Mouse (Mus musculus) lung, postnatal 0 days (tissue): Measurements from ENCODE around the gene Hoxa13. TPM values are rescaled to one million over a fixed set of nuclear protein-coding genes. Genes with fewer than 3 reads are reported as not detected.

Source experiments
- ATAC-seq: fragments of 200-750 bp; cut with Nextera tagmentation; 2 replicates; pipeline ENCODE4 v1.8.0; 2017; ENCODE audit warnings: moderate library complexity
- DNase-seq: peaks from one replicate; pipeline ENCODE4 v3.0.0-alpha.2; 2016; ENCODE audit warnings: low spot score
- H3K27ac ChIP-seq: fragments of 300-500 bp; sonication (generic); 2 replicates; pipeline ENCODE4 v1.5.1; 2014; ENCODE audit warnings: antibody characterized with exemption, mild to moderate bottlenecking, low read length, mixed read lengths
- H3K27me3 ChIP-seq: fragments of 300-500 bp; sonication (generic); replicated peaks from 2 replicates; pipeline ENCODE4 v1.6.1; 2014; ENCODE audit warnings: low read length, mixed read lengths; ENCODE audit not compliant: insufficient read depth
- H3K36me3 ChIP-seq: fragments of 300-500 bp; sonication (generic); 2 replicates; pipeline ENCODE4 v1.6.1; 2014; ENCODE audit warnings: low read length, mixed read lengths; ENCODE audit not compliant: insufficient read depth
- H3K4me1 ChIP-seq: fragments of 300-500 bp; sonication (generic); 2 replicates; pipeline ENCODE4 v1.6.1; 2014; ENCODE audit warnings: antibody characterized with exemption, low read depth, low read length, mixed read lengths; ENCODE audit not compliant: insufficient read depth
- H3K4me2 ChIP-seq: fragments of 300-500 bp; sonication (generic); replicated peaks from 2 replicates; pipeline ENCODE4 v1.6.1; 2014; ENCODE audit warnings: low read depth, mild to moderate bottlenecking, low read length, moderate library complexity, mixed read lengths
- H3K4me3 ChIP-seq: fragments of 300-500 bp; sonication (generic); 2 replicates; pipeline ENCODE4 v1.5.1; 2014; ENCODE audit warnings: low read depth, low read length
- H3K9ac ChIP-seq: fragments of 300-500 bp; sonication (generic); replicated peaks from 2 replicates; pipeline ENCODE4 v1.6.1; 2014; ENCODE audit warnings: low read depth, mild to moderate bottlenecking
- H3K9me3 ChIP-seq: fragments of 300-500 bp; sonication (generic); 2 replicates; pipeline ENCODE4 v1.6.1; 2016; ENCODE audit warnings: low read length, mixed read lengths
- CTCF ChIP-seq: IDR thresholded peaks from 2 replicates; pipeline ENCODE4 v1.5.1; 2016; ENCODE audit warnings: antibody characterized with exemption, mild to moderate bottlenecking
- EP300 ChIP-seq: IDR thresholded peaks from 2 replicates; pipeline ENCODE4 v1.6.1; 2016; ENCODE audit warnings: antibody characterized with exemption, mild to moderate bottlenecking, control low read depth
- WGBS: fragments of 180-500 bp; shearing (Covaris S2); extraction: QIAGEN DNeasy Blood & Tissue Kit; methylation state at CpG from one replicate; pipeline ENCODE4 v1.1.7; 2014; 5-methylcytosine and 5-hydroxymethylcytosine counted together
- polyA plus RNA-seq: library from polyadenylated mRNA; unstranded; fragments of >200 nt; fragmentation: Nextera tagmentation; extraction: Ambion mirVana; gene quantifications from 2 replicates; pipeline ENCODE4 v1.2.1, GENCODE M21; 2015

The Hoxa13 gene
- polyA plus RNA-seq, 1 experiment from 2014 or later = not detected

GRCm38 (mm10) chr6:52281084-52281483, 20.4 kb upstream of the Hoxa13 start:
- ATAC-seq (no peak), DNase-seq (no peak)
- TF ChIP-seq CTCF (no peak), EP300 (no peak)
- H3K4me1 ChIP-seq = no peaks in the 10 kb centered on the region
- H3K27ac ChIP-seq = no peak overlapping the region
- peaks cover 21% of the 10 kb centered on the region for H3K27me3 ChIP-seq
- H3K36me3 ChIP-seq = no peaks in the 10 kb centered on the region
- no peak overlapping the region for H3K9ac ChIP-seq
- WGBS = 59% methylated on average over 12 of the region's 12 CpGs
- no peak overlapping the region for H3K4me3 ChIP-seq
- H3K9me3 ChIP-seq = no peaks in the 10 kb centered on the region
- H3K4me2 ChIP-seq = no peak overlapping the region

DNA sequence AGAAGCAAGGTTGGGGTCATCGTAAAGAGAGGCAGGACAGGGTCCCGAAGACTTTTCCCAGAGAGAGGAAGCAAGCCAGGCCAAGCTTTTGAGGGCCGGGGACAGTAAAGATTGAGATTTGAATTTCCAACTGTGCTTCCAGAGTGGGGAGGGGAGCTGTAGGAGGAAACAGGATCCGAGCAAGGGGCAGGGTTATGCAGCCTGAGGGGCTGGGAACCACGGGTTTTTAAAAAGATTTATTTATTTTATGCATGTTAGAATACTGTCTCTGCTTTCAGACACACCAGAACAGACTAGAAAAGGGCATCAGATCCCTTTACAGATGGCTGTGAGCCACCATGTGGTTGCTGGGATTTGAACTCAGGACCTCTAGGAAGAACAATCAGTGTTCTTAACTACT, 16.2 kb upstream of the Hoxa13 start:
- no peak for TF ChIP-seq CTCF
- no peak for TF ChIP-seq EP300
- Histone ChIP-seq H3K36me3 (no peaks in the 10 kb centered on the region), H3K27ac (no peak overlapping the region), H3K4me3 (no peak overlapping the region), H3K9me3 (no peaks in the 10 kb centered on the region), H3K4me2 (no peak overlapping the region), H3K27me3 (peaks cover 58% of the 10 kb centered on the region), H3K9ac (no peak overlapping the region), H3K4me1 (no peaks in the 10 kb centered on the region)
- DNase-seq (no peak), ATAC-seq (no peak)
- WGBS = 12% methylated on average over 5 of the region's 5 CpGs

DNA sequence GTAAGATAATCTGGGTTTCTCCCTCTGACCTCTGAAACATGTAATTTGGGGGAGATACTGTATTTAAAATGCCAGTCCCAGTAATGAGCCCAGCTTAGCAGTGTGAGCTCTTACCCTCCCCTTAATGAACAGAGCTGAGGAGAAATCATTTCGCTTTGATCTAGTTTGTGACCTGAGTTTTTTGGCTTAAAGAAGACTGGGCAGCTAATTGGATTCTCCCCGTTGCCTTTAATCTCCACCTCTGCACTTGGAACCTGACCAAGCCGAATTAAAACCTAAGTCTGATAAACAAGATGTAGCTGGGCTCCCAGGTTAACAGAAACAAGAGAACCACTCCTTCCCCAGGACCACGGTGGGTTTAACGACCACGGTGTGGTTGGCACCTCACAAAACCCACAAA, 15.7 kb upstream of the Hoxa13 start:
- WGBS = 9% methylated on average over 6 of the region's 6 CpGs
- TF ChIP-seq CTCF = no peak
- Histone ChIP-seq H3K4me1 (no peaks in the 10 kb centered on the region), H3K9me3 (no peaks in the 10 kb centered on the region), H3K27me3 (peaks cover 63% of the 10 kb centered on the region), H3K36me3 (no peaks in the 10 kb centered on the region), H3K27ac (no peak overlapping the region), H3K4me3 (no peak overlapping the region), H3K4me2 (no peak overlapping the region), H3K9ac (no peak overlapping the region)
- no peak for DNase-seq
- ATAC-seq = no peak

GRCm38 (mm10) chr6:52275563-52276280, 15.0 kb upstream of the Hoxa13 start:
- Histone ChIP-seq H3K4me3 (no peak overlapping the region), H3K27me3 (peaks cover 70% of the 10 kb centered on the region), H3K9ac (no peak overlapping the region), H3K27ac (no peak overlapping the region), H3K4me2 (no peak overlapping the region), H3K36me3 (no peaks in the 10 kb centered on the region), H3K4me1 (no peaks in the 10 kb centered on the region), H3K9me3 (no peaks in the 10 kb centered on the region)
- no peak for DNase-seq
- 17% methylated on average over 8 of the region's 8 CpGs for WGBS
- no peak for ATAC-seq
- no peak for TF ChIP-seq EP300
- TF ChIP-seq CTCF = no peak

DNA sequence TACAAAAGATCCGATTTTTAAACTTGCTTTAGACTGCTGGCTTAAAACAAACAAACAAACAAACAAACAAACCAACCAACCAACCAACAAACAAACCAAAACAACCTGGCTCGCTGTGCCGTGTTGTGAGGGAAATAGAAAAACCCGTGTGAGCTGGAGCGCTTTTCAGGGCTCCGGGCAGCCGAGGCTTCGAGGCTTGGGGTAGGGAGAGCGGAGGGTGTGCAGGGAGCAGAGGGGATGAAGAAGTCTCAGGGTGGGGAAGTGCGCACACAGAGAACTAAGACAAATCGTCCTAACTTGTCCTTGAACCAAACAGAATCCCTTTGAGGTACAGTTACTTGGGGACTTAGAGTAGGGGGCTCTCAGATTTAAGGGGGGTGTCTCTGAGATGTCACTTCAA, 13.9 kb upstream of the Hoxa13 start:
- 5% methylated on average over 11 of the region's 11 CpGs for WGBS
- no peaks in the 10 kb centered on the region for H3K9me3 ChIP-seq
- DNase-seq = no peak
- no peaks in the 10 kb centered on the region for H3K4me1 ChIP-seq
- H3K9ac ChIP-seq = no peak overlapping the region
- no peak for TF ChIP-seq CTCF
- no peak for TF ChIP-seq EP300
- no peaks in the 10 kb centered on the region for H3K36me3 ChIP-seq
- ATAC-seq = no peak
- H3K4me3 ChIP-seq = no peak overlapping the region
- no peak overlapping the region for H3K27ac ChIP-seq
- peaks cover 81% of the 10 kb centered on the region for H3K27me3 ChIP-seq
- H3K4me2 ChIP-seq = no peak overlapping the region

DNA sequence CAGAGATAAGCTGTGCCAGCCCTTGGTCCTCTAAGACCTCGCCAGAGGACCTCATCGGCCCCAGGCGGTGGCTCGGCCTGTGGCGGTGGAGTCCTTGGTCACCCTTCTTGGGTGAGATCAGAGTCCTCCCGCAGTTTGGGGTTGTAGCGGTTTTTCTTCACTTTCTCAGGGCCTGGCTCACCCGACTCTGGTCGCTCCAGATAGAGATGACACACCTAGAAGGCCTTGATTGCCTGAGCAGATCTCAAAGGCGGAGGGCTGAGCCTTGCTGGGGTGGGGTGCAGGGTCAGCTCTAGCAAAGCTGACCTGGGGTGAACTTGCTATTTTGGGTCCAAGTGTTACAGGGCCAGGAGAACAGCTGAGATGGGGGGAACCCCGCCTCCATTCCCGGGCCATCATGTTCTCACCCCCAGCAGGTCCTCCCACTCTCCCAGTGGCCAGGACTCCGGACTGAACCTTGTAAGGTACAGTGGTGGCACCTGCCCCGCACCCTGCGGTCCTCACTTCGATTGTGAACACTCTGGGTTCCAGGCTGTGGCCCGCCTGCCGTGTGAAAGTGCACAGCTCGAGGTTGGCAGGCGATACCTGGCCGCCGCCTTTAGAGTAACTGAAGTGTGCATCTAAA, 13.1 kb upstream of the Hoxa13 start:
- ATAC-seq (no peak), DNase-seq (no peak)
- H3K4me3 ChIP-seq = no peak overlapping the region
- H3K27me3 ChIP-seq = peaks cover 87% of the 10 kb centered on the region
- H3K27ac ChIP-seq = no peak overlapping the region
- H3K4me1 ChIP-seq = no peaks in the 10 kb centered on the region
- no peak overlapping the region for H3K4me2 ChIP-seq
- H3K9ac ChIP-seq = no peak overlapping the region
- no peaks in the 10 kb centered on the region for H3K36me3 ChIP-seq
- no peaks in the 10 kb centered on the region for H3K9me3 ChIP-seq
- TF ChIP-seq EP300 = no peak
- no peak for TF ChIP-seq CTCF
- 7% methylated on average over 22 of the region's 22 CpGs for WGBS
